Mouse (Mus musculus) G1E (cell line): ENCODE measurements around the gene Ubn1. TPM values are rescaled to one million over a fixed set of nuclear protein-coding genes. Genes with fewer than 3 reads are reported as not detected.
A peak's percentile ranks its signal among the peaks of the same experiment; 100 is the strongest.

Experiments used
- ATAC-seq: 2 replicates; pipeline ENCODE4 v1.8.0; 2016; ENCODE audit warnings: mild to moderate bottlenecking; ENCODE audit not compliant: insufficient number of reproducible peaks, poor library complexity, low FRiP score, severe bottlenecking; ENCODE audit errors: extremely low read depth
- DNase-seq: peaks from one replicate; pipeline ENCODE4 v3.0.0; 2012; ENCODE audit warnings: low spot score
- H3K27me3 ChIP-seq: 2 replicates; pipeline ENCODE4 v1.6.1; 2012; ENCODE audit warnings: mild to moderate bottlenecking, low read length, inconsistent platforms; ENCODE audit not compliant: insufficient read depth
- H3K36me3 ChIP-seq: replicated peaks from 2 replicates; pipeline ENCODE3; 2012; ENCODE audit warnings: mild to moderate bottlenecking, inconsistent platforms
- H3K4me1 ChIP-seq: 2 replicates; pipeline ENCODE4 v1.6.1; 2012; ENCODE audit warnings: low read depth, low read length, inconsistent platforms, mixed read lengths; ENCODE audit not compliant: insufficient read depth
- H3K4me3 ChIP-seq: 2 replicates; pipeline ENCODE4 v1.5.1; 2012; ENCODE audit warnings: low read depth, mild to moderate bottlenecking, inconsistent platforms, low read length, moderate library complexity, mixed read lengths
- H3K9me3 ChIP-seq: replicated peaks from 2 replicates; pipeline ENCODE4 v1.6.1; 2012; ENCODE audit warnings: inconsistent platforms
- CTCF ChIP-seq: IDR thresholded peaks from 2 replicates; pipeline ENCODE4 v1.5.1; 2012; ENCODE audit warnings: low read depth, low read length, inconsistent platforms, mixed read lengths
- GATA1 ChIP-seq: IDR thresholded peaks from 2 replicates; pipeline ENCODE4 v1.6.1; 2012; ENCODE audit warnings: borderline replicate concordance, low read length, inconsistent platforms, mixed read lengths
- GATA2 ChIP-seq: IDR thresholded peaks from 2 replicates; pipeline ENCODE4 v1.6.1; 2012; ENCODE audit warnings: low read depth, low read length, inconsistent platforms, borderline replicate concordance
- POLR2AphosphoS5 ChIP-seq: IDR thresholded peaks from 2 replicates; pipeline ENCODE4 v1.6.1; 2012; ENCODE audit warnings: low read depth, low read length, inconsistent platforms; ENCODE audit not compliant: insufficient replicate concordance
- TAL1 ChIP-seq: conservative IDR thresholded peaks from 2 replicates; pipeline ENCODE4 v1.6.1; 2012; ENCODE audit warnings: low read depth, low read length, inconsistent platforms, mixed read lengths
- polyA plus RNA-seq: library from polyadenylated mRNA; stranded (reverse); fragments of >175 nt; gene quantifications from 2 replicates; pipeline ENCODE4 v1.2.3, GENCODE M21; 2012
- total RNA-seq, 2 experiments: library from RNA; stranded (forward) in 1 of 2; stranded (reverse) in 1 of 2; fragments of 200-1000 nt in 1 of 2; fragments of >200 nt in 1 of 2; fragmentation: Nextera tagmentation in 1 of 2; gene quantifications; 2 replicates each; pipeline ENCODE4 v1.2.3; 2014 to 2017

The Ubn1 gene
- total and polyA plus RNA-seq, 3 experiments: 16.5 to 69.8 (median 55.9) TPM

GRCm38 (mm10) chr16:5011285-5011684 is 38.6 kb upstream of the Ubn1 start:
- DNase-seq: no peak
- Histone ChIP-seq H3K36me3 (peaks cover 62% of the 10 kb centered on the region), H3K27me3 (peaks cover 8% of the 10 kb centered on the region; the same call in 1 of the 2 replicates), H3K4me3 (peak overlapping the region; percentile 60; the same call in 1 of the 2 replicates), H3K4me1 (peaks cover 46% of the 10 kb centered on the region), H3K9me3 (no peaks in the 10 kb centered on the region)
- no peak for TF ChIP-seq TAL1
- no peak for TF ChIP-seq POLR2AphosphoS5
- no peak for TF ChIP-seq GATA1
- no peak for TF ChIP-seq GATA2
- no peak for TF ChIP-seq CTCF
- ATAC-seq: no peak

- Histone ChIP-seq H3K9me3 (no peaks in the 10 kb centered on the region), H3K36me3 (peaks cover 71% of the 10 kb centered on the region), H3K4me3 (peak overlapping the region; percentile 81), H3K27me3 (peaks cover 5% of the 10 kb centered on the region; the same call in 1 of the 2 replicates), H3K4me1 (peaks cover 46% of the 10 kb centered on the region)
- TF ChIP-seq TAL1 (peak; percentile 88), GATA2 (no peak)
- DNase-seq: peak; percentile 21
- peak; percentile 66 for ATAC-seq
These were observed 37.5 kb upstream of the Ubn1 start for GRCm38 (mm10) chr16:5012036-5013005.

DNA sequence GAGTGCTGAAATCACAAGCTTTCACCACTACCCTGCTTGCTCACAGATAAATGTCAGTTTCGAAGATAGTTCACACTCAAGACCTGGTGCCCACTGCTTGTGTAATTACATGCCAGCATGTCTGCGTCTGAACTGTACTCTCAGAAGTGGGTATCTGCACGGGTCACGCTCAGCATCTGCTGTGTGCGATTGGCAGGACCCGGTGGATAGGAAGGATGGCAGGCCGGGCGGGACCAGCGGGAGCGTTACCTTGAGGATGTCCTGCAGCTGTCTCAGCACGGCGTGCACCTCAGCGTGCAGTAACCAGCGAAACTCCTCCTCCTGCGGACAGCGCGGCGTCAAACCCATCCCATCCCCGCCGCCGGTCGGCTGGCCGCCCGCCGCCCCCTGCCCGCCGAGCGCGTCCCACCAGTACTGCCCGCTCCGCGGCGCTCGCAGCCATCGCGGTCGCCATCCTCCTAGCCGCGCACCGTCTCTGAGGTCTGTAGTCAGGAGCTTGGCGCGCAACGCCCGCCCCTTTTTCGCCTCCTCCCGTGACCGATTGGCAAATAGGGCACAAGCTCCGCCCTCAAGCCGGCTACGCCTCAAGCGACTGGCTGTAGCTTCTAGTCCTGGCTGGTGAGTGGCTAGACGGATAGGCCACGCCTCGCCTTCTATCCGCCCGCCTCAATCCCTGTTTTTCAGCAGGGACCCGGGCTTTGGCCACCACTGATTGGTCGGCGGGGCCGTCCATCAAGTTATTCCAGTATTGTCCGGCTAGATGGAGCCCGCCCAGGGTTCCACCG is 36.6 kb upstream of the Ubn1 start, which contains the start of gene Rogdi:
Gene Rogdi, minus strand, starts transcription at position 500 of the 785 bp plus-strand sequence.
- ATAC-seq (peak; percentile 93), DNase-seq (peak; percentile 86)
- Histone ChIP-seq H3K4me1 (peaks cover 46% of the 10 kb centered on the region), H3K9me3 (no peaks in the 10 kb centered on the region), H3K4me3 (peak within 1 kb of the TSS; percentile 81), H3K27me3 (no peaks in the 10 kb centered on the region; the same call in 1 of the 2 replicates), H3K36me3 (peaks cover 72% of the 10 kb centered on the region)
- TF ChIP-seq POLR2AphosphoS5 (peak; percentile 83; the same call in 1 of the 2 replicates), TAL1 (no peak)

GRCm38 (mm10) chr16:5014578-5014977 is 35.3 kb upstream of the Ubn1 start:
- DNase-seq (no peak), ATAC-seq (no peak)
- Histone ChIP-seq H3K9me3 (no peaks in the 10 kb centered on the region), H3K4me3 (no peak overlapping the region), H3K4me1 (peaks cover 46% of the 10 kb centered on the region), H3K36me3 (peaks cover 75% of the 10 kb centered on the region), H3K27me3 (no peaks in the 10 kb centered on the region)
- TF ChIP-seq CTCF: no peak
- TF ChIP-seq GATA2: no peak
- no peak for TF ChIP-seq TAL1
- no peak for TF ChIP-seq POLR2AphosphoS5
- TF ChIP-seq GATA1: no peak

- Histone ChIP-seq H3K9me3 (no peaks in the 10 kb centered on the region), H3K27me3 (no peaks in the 10 kb centered on the region), H3K4me1 (no peaks in the 10 kb centered on the region), H3K36me3 (peaks cover 97% of the 10 kb centered on the region), H3K4me3 (no peak overlapping the region)
- no peak for TF ChIP-seq POLR2AphosphoS5
- no peak for TF ChIP-seq GATA2
- TF ChIP-seq CTCF: no peak
- TF ChIP-seq TAL1: no peak
- no peak for TF ChIP-seq GATA1
- ATAC-seq (no peak), DNase-seq (no peak)
These were observed 25.8 kb upstream of the Ubn1 start for GRCm38 (mm10) chr16:5024021-5024420.

DNA sequence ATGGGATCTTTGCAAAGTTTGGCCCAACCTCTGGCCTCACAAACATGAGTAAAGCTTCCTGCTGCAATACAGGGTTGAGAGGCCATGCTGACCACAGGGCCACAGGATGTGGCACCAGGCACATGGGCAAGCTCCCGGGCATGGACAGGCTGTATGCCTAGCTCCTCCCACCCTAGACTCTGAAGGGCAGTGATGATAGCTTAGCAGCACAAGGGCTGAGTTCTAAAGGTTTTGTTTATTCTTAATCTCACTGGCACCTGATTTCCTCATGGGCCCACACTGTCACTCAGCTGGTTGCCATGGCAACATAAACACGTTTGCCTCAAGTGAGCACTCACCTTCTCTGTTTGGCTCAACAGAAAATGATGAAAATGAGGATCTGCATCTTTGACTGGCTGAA is 20.0 kb upstream of the Ubn1 start:
- Histone ChIP-seq H3K27me3 (no peaks in the 10 kb centered on the region), H3K36me3 (peaks cover 99% of the 10 kb centered on the region), H3K4me1 (0 out of 2 replicates have a peak, but pooled peaks cover under 1% of the 10 kb centered on the region), H3K9me3 (no peaks in the 10 kb centered on the region), H3K4me3 (no peak overlapping the region)
- TF ChIP-seq TAL1 (no peak), CTCF (no peak), POLR2AphosphoS5 (no peak), GATA2 (no peak), GATA1 (no peak)
- no peak for ATAC-seq
- no peak for DNase-seq
